Mouse (Mus musculus) liver, adult 2 months (tissue): ENCODE results near the gene Med27. TPM values are rescaled to one million over a fixed set of nuclear protein-coding genes. Genes with fewer than 3 reads are reported as not detected.

Source experiments
- DNase-seq: peaks from one replicate; pipeline ENCODE4 v3.0.0-alpha.2; 2011; ENCODE audit warnings: low read depth, low spot score; ENCODE audit errors: extremely low read depth
- H3K27ac ChIP-seq: fragments of 200-500 bp; replicated peaks from 2 replicates; pipeline ENCODE4 v1.5.1; 2012; ENCODE audit warnings: low read depth, mild to moderate bottlenecking, control low read depth, inconsistent platforms, low read length; ENCODE audit not compliant: insufficient read depth
- H3K27me3 ChIP-seq: fragments of 200-500 bp; 2 replicates; pipeline ENCODE4 v1.6.1; 2012; ENCODE audit warnings: mild to moderate bottlenecking, moderate library complexity, low read length, inconsistent platforms; ENCODE audit not compliant: control insufficient read depth, insufficient read depth
- H3K36me3 ChIP-seq: fragments of 200-500 bp; 2 replicates; pipeline ENCODE4 v1.6.1; 2012; ENCODE audit warnings: low read length, inconsistent platforms; ENCODE audit not compliant: control insufficient read depth, insufficient read depth
- H3K4me1 ChIP-seq: fragments of 200-500 bp; 2 replicates; pipeline ENCODE4 v1.6.1; 2011; ENCODE audit warnings: low read length; ENCODE audit not compliant: control insufficient read depth, insufficient read depth
- H3K4me3 ChIP-seq: fragments of 200-500 bp; 2 replicates; pipeline ENCODE4 v1.5.1; 2011; ENCODE audit warnings: low read depth, mild to moderate bottlenecking, control low read depth, low read length, moderate library complexity; ENCODE audit not compliant: insufficient read depth
- H3K79me2 ChIP-seq: fragments of 200-500 bp; 2 replicates; pipeline ENCODE4 v1.6.1; 2012; ENCODE audit warnings: inconsistent platforms, mild to moderate bottlenecking, low read length, moderate library complexity; ENCODE audit not compliant: control insufficient read depth, insufficient read depth
- H3K9ac ChIP-seq: fragments of 200-500 bp; 2 replicates; pipeline ENCODE4 v1.6.1; 2012; ENCODE audit warnings: low read depth, mild to moderate bottlenecking, control low read depth, inconsistent platforms, low read length
- CTCF ChIP-seq: fragments of 200-500 bp; IDR thresholded peaks from 2 replicates; pipeline ENCODE4 v1.5.1; 2011; ENCODE audit warnings: low read depth, low read length, control low read depth
- POLR2A ChIP-seq: fragments of 200-500 bp; IDR thresholded peaks from 2 replicates; pipeline ENCODE4 v1.6.1; 2011; ENCODE audit warnings: low read length, control low read depth; ENCODE audit not compliant: insufficient read depth; ENCODE audit errors: extremely low read depth
- WGBS: fragments of 180-500 bp; shearing (Covaris S2); methylation state at CpG from one replicate; pipeline ENCODE4 v1.1.7; 2018; 5-methylcytosine and 5-hydroxymethylcytosine counted together
- polyA plus RNA-seq: library from polyadenylated mRNA; depleted of rRNA; stranded (reverse); fragments of >200 nt; gene quantifications from 2 replicates; pipeline ENCODE4 v1.2.3, GENCODE M21; 2012
- total RNA-seq: library from RNA; depleted of rRNA; stranded (reverse); fragments of >200 nt; gene quantifications from 2 replicates; pipeline ENCODE4 v1.2.3, GENCODE M21; 2014

Med27 gene
- total and polyA plus RNA-seq, 2 experiments: 5.7 to 13.2 TPM

DNA sequence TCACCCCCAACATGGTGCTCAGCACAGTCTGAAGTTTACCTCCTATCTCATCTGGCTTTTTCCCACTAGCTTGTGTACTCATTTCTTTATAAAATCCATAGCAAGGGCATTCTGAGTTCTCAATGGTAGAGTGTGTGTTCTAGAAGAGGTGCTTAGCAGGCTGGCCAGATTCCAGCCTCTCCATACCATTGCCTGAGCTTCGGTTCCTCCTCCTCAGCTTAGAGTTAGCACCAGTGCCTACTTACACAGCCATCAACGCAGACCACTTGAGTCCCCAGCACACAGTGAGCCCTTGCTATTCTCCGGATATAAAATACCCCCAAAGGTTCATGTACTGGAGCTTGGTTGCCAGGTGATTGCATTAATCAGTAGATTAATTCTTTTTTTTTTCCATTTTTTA, 54.2 kb downstream of the Med27 start:
- no peak for DNase-seq
- Histone ChIP-seq H3K4me1 (peaks cover 7% of the 10 kb centered on the region), H3K79me2 (peaks cover 33% of the 10 kb centered on the region; the same call in 1 of the 2 replicates), H3K27me3 (no peaks in the 10 kb centered on the region), H3K36me3 (no peaks in the 10 kb centered on the region), H3K4me3 (no peak overlapping the region), H3K27ac (no peak overlapping the region), H3K9ac (no peak overlapping the region)
- TF ChIP-seq CTCF (no peak), POLR2A (no peak)
- 98% methylated on average over 3 of the region's 3 CpGs for WGBS

DNA sequence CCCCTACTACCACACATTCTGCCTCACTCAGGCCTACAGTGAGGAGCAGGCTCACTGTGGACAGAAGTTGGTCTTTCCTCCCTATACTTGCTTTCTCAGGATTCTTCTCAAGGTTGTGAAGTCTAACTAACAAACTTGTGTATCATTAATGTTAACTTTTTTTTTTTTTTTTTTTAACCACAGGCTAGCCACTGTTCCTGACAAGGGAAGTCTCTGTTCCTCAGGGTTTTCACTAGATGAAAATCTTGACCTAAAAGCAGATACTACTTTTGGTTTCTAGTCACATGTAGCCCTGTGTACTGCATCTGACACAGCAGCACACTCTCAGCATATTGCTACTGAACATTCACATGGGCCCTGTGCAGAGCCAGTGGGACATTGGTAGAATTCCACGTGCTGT, 55.2 kb downstream of the Med27 start:
- Histone ChIP-seq H3K79me2 (peaks cover 35% of the 10 kb centered on the region; the same call in 1 of the 2 replicates), H3K27me3 (no peaks in the 10 kb centered on the region), H3K4me3 (no peak overlapping the region), H3K27ac (no peak overlapping the region), H3K36me3 (no peaks in the 10 kb centered on the region), H3K4me1 (peaks cover 11% of the 10 kb centered on the region), H3K9ac (no peak overlapping the region)
- TF ChIP-seq CTCF (no peak), POLR2A (no peak)
- no peak for DNase-seq
- 95% methylated on average over 1 of the region's 1 CpGs for WGBS

DNA sequence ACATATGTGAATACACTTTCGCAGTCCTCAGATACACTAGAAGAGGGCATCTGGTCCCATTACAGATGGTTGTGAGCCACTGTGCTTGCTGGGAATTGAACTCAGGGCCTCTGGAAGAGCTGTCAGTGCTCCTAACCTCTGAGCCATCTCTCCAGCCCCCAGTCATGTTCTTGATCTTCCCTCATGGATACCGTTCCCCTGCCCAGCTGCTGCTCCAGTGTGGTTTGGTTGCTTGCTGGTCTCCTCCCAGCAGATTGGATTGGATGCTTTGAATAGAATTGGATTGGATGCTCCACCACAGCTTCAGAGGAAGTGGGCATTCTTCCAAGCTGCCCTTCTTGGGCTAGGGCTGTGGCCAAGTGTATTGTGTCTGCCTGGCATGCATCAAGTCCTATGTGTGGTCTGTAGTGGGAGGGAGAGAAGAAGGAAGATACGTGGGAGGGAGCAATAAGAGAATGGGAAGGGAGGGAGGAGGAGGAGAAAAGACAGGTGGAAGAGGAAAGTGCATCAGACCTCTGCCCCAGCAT, 56.0 kb downstream of the Med27 start:
- 84% methylated on average over 3 of the region's 3 CpGs for WGBS
- H3K4me3 ChIP-seq: no peak overlapping the region
- no peak for DNase-seq
- no peaks in the 10 kb centered on the region for H3K36me3 ChIP-seq
- H3K9ac ChIP-seq: no peak overlapping the region
- peaks cover 32% of the 10 kb centered on the region; the same call in 1 of the 2 replicates for H3K79me2 ChIP-seq
- H3K27me3 ChIP-seq: no peaks in the 10 kb centered on the region
- TF ChIP-seq CTCF: no peak
- TF ChIP-seq POLR2A: no peak
- no peak overlapping the region for H3K27ac ChIP-seq
- peaks cover 11% of the 10 kb centered on the region for H3K4me1 ChIP-seq

- peaks cover 41% of the 10 kb centered on the region; the same call in 1 of the 2 replicates for H3K79me2 ChIP-seq
- no peak overlapping the region for H3K9ac ChIP-seq
- no peak overlapping the region for H3K4me3 ChIP-seq
- H3K36me3 ChIP-seq: 0 out of 2 replicates have a peak, but pooled peaks cover 2% of the 10 kb centered on the region
- no peaks in the 10 kb centered on the region for H3K27me3 ChIP-seq
- WGBS: 89% methylated on average over 9 of the region's 9 CpGs
- TF ChIP-seq POLR2A: no peak
- peak; percentile 58 for TF ChIP-seq CTCF
- H3K27ac ChIP-seq: no peak overlapping the region
- DNase-seq: no peak
- peaks cover 11% of the 10 kb centered on the region for H3K4me1 ChIP-seq
Observed at GRCm38 (mm10) chr2:29403799-29404530, 57.3 kb downstream of the Med27 start.

GRCm38 (mm10) chr2:29404931-29405330, 58.3 kb downstream of the Med27 start:
- peaks cover 37% of the 10 kb centered on the region; the same call in 1 of the 2 replicates for H3K79me2 ChIP-seq
- peaks cover 11% of the 10 kb centered on the region for H3K4me1 ChIP-seq
- H3K4me3 ChIP-seq: no peak overlapping the region
- 0 out of 2 replicates have a peak, but pooled peaks cover 2% of the 10 kb centered on the region for H3K36me3 ChIP-seq
- H3K9ac ChIP-seq: no peak overlapping the region
- no peaks in the 10 kb centered on the region for H3K27me3 ChIP-seq
- H3K27ac ChIP-seq: no peak overlapping the region
- TF ChIP-seq CTCF (no peak), POLR2A (no peak)
- no peak for DNase-seq
- WGBS: 83% methylated on average over 10 of the region's 10 CpGs

DNA sequence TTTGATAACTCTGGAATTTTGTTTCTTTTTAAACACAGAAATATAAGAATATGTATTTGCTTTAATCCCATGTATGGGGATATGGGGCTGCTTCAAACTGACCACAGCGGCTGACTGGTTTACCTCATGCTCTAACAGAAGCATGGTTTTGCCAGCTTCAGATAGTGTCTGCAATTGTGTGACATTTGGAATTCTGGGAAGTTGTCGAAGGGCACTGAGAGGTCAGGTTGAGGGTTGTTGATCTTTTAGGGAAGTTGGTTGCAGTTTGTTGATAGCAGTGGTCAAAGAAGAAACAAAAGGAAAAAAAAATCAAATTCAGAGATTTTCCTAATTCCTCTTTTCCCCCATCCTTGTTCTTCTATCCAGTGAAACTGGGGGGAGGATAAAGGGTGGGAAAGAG, 59.2 kb downstream of the Med27 start:
- 4% methylated on average over 2 of the region's 2 CpGs for WGBS
- Histone ChIP-seq H3K27me3 (no peaks in the 10 kb centered on the region), H3K4me3 (no peak overlapping the region), H3K9ac (no peak overlapping the region), H3K27ac (peak overlapping the region; percentile 10; the same call in 1 of the 2 replicates), H3K36me3 (0 out of 2 replicates have a peak, but pooled peaks cover 2% of the 10 kb centered on the region), H3K79me2 (peaks cover 32% of the 10 kb centered on the region; the same call in 1 of the 2 replicates), H3K4me1 (peaks cover 11% of the 10 kb centered on the region)
- TF ChIP-seq POLR2A (no peak), CTCF (no peak)
- peak; percentile 67 for DNase-seq
